Mouse (Mus musculus): ENCODE data around the gene Gcnt2. TPM values are rescaled to one million over a fixed set of nuclear protein-coding genes. Genes with fewer than 3 reads are reported as not detected.
"Not testable (repeated sequence)": the region's sequence is repeated elsewhere in the genome, so short reads cannot be mapped to it uniquely, and the experiment has no call there.

Gene Gcnt2
- polyA plus RNA-seq, 1 experiment: 9.2 TPM

DNA sequence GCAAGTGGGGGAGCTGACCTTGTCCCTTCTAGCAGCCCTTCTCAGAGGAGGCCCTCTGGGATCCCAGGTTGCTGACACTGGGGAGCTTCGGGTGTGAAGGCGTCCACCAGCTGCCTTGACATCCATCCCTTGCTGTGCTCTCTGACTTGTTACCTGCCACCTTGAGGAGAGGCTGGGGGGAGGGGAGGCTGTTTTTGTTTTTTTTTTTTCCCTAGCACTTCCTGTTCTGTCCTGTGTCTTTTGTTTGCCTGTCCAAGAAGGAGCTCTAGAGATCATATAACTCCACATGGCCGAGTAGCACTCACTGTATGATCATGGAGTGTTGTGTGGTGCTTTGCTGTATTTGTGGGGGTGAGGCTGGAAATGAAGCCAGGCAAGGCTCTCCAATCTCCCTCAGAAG, 34.0 kb downstream of the Gcnt2 start:
- no peak overlapping the region for H3K27ac ChIP-seq (ENCODE audit: insufficient read depth, low read depth, low read length)
- no peak for TF ChIP-seq POLR2A (IDR thresholded peaks at IDR 0.05; ENCODE audit: low read depth, low read length)
- TF ChIP-seq CTCF (conservative IDR thresholded peaks at IDR 0.05; ENCODE audit: insufficient read depth, insufficient read length, low read depth, low read length): no peak
- H3K36me3 ChIP-seq (ENCODE audit: control insufficient read depth, insufficient read depth, low read length): no peaks in the 10 kb centered on the region
- no peak overlapping the region for H3K4me3 ChIP-seq (ENCODE audit: insufficient read depth, low read depth, low read length)
- peaks cover 15% of the 10 kb centered on the region for H3K4me1 ChIP-seq (ENCODE audit: control insufficient read depth, insufficient read depth, low read length)
- DNase-seq: no peak
- WGBS: 74% methylated on average over 3 of the region's 3 CpGs
- no peaks in the 10 kb centered on the region for H3K27me3 ChIP-seq (replicated peaks; ENCODE audit: control insufficient read depth, insufficient read depth, low read length)

DNA sequence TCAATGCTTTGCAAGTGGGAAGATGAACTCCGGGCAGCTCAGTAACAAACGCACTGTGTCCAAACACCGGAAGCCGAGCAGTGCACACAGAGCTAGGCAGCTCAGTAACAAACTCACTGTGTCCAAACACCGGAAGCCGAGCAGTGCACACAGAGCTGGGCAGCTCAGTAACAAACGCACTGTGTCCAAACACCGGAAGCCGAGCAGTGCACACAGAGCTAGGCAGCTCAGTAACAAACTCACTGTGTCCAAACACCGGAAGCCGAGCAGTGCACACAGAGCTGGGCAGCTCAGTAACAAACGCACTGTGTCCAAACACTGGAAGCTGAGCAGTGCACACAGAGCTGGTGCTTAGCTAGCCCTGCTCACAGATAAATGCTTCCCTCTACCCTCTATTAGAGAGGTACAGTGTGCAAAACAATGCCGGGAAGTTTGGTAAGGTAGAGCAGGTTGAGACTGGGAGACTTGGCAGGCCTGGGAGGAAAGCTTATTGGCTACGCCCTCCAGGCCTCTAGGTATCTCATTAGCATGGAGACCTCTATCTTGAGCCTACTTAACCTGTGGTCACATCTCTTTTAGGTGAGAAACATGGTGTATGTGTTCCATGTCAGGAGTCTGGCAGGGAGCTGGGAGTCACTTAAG, 38.6 kb downstream of the Gcnt2 start:
- H3K27me3 ChIP-seq (replicated peaks; ENCODE audit: control insufficient read depth, insufficient read depth, low read length); H3K4me3 ChIP-seq (ENCODE audit: insufficient read depth, low read depth, low read length); DNase-seq; H3K27ac ChIP-seq (ENCODE audit: insufficient read depth, low read depth, low read length); H3K4me1 ChIP-seq (ENCODE audit: control insufficient read depth, insufficient read depth, low read length); H3K36me3 ChIP-seq (ENCODE audit: control insufficient read depth, insufficient read depth, low read length): not testable (repeated sequence)
- 81% methylated on average over 14 of the region's 14 CpGs for WGBS

DNA sequence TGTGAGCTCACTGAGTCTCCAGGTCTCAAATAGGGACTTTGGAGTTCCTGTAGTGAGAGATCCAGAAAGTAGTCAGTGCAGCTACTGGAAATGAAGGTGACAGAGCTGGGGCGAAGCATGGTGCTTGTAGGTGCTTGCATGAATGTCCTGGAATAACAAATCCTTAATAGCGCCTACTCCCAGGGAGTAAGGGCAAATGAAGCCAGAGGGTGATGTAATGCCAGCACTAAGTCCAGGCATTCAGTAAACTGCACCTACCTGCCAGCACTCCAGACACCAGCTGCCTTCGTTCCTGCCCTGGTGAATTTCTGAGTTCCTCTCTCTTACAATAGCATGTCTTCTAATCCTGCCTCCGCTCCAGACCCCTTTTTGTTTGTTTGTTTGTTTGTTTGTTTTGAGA, 39.1 kb downstream of the Gcnt2 start:
- Histone ChIP-seq H3K36me3 (ENCODE audit: control insufficient read depth, insufficient read depth, low read length) (no peaks in the 10 kb centered on the region), H3K27me3 (replicated peaks; ENCODE audit: control insufficient read depth, insufficient read depth, low read length) (no peaks in the 10 kb centered on the region), H3K27ac (ENCODE audit: insufficient read depth, low read depth, low read length) (no peak overlapping the region), H3K4me1 (ENCODE audit: control insufficient read depth, insufficient read depth, low read length) (peaks cover 5% of the 10 kb centered on the region; the same call in 1 of the 2 replicates), H3K4me3 (ENCODE audit: insufficient read depth, low read depth, low read length) (no peak overlapping the region)
- peak; percentile 66 for DNase-seq
- 69% methylated on average over 4 of the region's 4 CpGs for WGBS
- TF ChIP-seq CTCF (conservative IDR thresholded peaks at IDR 0.05; ENCODE audit: insufficient read depth, insufficient read length, low read depth, low read length) (no peak), POLR2A (IDR thresholded peaks at IDR 0.05; ENCODE audit: low read depth, low read length) (no peak)

DNA sequence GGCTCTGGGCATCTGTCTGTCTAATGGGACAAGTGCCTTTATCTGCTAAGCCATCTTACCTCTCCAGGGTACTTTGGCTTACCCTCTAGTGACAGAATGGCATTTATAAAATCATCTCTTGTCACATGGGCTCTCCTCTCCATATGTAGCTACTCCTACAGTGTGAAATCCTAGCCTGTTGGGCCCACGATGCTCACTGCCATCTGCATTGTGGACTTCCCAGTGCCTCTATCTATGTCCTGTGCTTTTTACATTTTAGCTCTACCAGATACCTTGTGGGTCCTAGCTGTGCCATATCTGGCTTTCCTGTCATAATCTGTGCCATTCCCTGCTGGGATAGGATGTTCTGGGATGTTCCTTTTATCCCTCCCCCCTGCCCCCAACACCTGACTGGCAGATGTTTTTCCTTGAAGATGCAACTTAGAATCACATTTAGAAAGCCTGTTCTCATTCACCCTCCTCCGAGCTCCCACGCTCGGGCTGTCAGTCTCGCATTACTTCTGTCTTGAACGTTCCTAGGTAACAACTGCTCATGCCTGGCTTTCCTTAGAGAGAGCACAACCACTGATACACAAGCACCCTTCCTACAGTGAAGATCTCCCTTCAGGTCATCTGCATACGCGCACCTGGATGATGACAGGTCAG, 39.9 kb downstream of the Gcnt2 start:
- no peaks in the 10 kb centered on the region for H3K36me3 ChIP-seq (ENCODE audit: control insufficient read depth, insufficient read depth, low read length)
- no peak for DNase-seq
- peaks cover 5% of the 10 kb centered on the region; the same call in 1 of the 2 replicates for H3K4me1 ChIP-seq (ENCODE audit: control insufficient read depth, insufficient read depth, low read length)
- H3K27ac ChIP-seq (ENCODE audit: insufficient read depth, low read depth, low read length): no peak overlapping the region
- TF ChIP-seq CTCF (conservative IDR thresholded peaks at IDR 0.05; ENCODE audit: insufficient read depth, insufficient read length, low read depth, low read length) (no peak), POLR2A (IDR thresholded peaks at IDR 0.05; ENCODE audit: low read depth, low read length) (no peak)
- no peaks in the 10 kb centered on the region for H3K27me3 ChIP-seq (replicated peaks; ENCODE audit: control insufficient read depth, insufficient read depth, low read length)
- H3K4me3 ChIP-seq (ENCODE audit: insufficient read depth, low read depth, low read length): no peak overlapping the region
- WGBS: 79% methylated on average over 8 of the region's 8 CpGs

DNA sequence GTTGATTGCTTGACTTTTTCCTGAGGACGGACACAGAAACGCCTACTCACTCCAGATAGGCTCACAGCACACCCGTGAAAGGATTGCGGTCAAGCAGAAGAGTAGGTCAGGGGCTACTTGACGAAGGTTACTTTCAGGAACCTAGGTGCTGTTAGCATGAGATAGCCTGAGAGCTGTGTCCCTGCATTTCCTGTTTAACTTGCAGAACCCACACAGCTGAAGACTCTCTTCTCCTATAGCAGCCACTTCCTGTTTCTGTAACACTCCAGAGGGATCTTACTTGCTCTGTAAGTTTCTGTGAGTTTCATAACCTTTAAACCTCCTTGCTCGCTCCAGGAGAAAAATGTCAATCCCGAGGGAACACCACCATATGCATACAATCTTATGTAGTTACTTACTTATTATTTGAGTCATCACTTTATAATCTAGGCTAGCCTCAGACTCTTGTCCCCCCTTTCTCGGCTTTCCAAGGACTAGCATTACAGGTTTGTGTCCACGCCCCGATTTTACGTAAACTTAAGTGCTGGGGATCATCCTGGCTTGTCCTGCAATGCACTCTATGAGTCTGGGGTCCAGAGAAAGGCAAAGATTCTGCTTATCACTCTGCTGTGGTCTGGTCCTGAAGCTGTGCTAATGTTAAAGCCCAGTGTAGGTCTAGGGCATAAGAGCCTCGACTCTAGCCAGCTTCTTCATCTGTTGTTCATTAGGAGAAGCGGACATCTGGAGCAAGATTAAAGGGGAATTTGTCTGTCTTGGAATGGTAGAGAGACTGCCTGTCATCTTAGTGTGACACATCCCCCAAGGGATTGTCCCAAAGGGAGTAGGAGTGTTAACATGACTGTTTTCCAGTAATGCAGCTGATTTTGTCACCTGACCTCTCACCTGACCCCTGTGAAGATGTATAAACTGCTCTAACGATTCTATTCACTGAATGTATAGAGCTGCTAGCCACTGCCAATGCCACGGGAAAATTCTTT, 40.7 kb downstream of the Gcnt2 start:
- WGBS: 76% methylated on average over 15 of the region's 15 CpGs

DNA sequence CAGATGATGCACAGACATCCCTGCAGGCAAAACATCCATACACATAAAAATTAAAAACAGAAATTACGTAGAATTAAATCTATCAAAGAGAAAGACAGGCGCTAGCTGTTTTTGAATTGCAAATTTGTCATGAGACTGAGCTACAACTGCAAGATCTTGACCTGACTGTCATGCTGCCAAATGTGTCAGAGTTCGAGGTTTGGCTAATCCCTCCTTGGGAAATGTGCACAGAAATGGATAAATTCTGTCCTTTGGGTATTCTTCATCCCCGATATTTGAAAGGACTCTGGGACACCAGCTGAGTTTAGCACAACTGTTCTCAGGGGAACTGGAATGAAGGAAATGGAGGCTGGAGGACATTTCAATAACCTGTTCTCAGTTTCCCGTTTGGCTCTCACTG, 41.7 kb downstream of the Gcnt2 start:
- Histone ChIP-seq H3K4me1 (ENCODE audit: control insufficient read depth, insufficient read depth, low read length) (peaks cover 6% of the 10 kb centered on the region; the same call in 1 of the 2 replicates), H3K36me3 (ENCODE audit: control insufficient read depth, insufficient read depth, low read length) (no peaks in the 10 kb centered on the region), H3K27ac (ENCODE audit: insufficient read depth, low read depth, low read length) (no peak overlapping the region), H3K27me3 (replicated peaks; ENCODE audit: control insufficient read depth, insufficient read depth, low read length) (no peaks in the 10 kb centered on the region), H3K4me3 (ENCODE audit: insufficient read depth, low read depth, low read length) (no peak overlapping the region)
- DNase-seq: peak; percentile 78
- TF ChIP-seq POLR2A (IDR thresholded peaks at IDR 0.05; ENCODE audit: low read depth, low read length) (no peak), CTCF (conservative IDR thresholded peaks at IDR 0.05; ENCODE audit: insufficient read depth, insufficient read length, low read depth, low read length) (no peak)
- 60% methylated on average over 5 of the region's 5 CpGs for WGBS

More for the DNA sequence above, 40.7 kb downstream of the Gcnt2 start:
- Histone ChIP-seq H3K27me3 (replicated peaks; ENCODE audit: control insufficient read depth, insufficient read depth, low read length) (no peaks in the 10 kb centered on the region), H3K36me3 (ENCODE audit: control insufficient read depth, insufficient read depth, low read length) (no peaks in the 10 kb centered on the region), H3K27ac (ENCODE audit: insufficient read depth, low read depth, low read length) (no peak overlapping the region), H3K4me1 (ENCODE audit: control insufficient read depth, insufficient read depth, low read length) (peaks cover 5% of the 10 kb centered on the region; the same call in 1 of the 2 replicates), H3K4me3 (ENCODE audit: insufficient read depth, low read depth, low read length) (no peak overlapping the region)
- TF ChIP-seq POLR2A (IDR thresholded peaks at IDR 0.05; ENCODE audit: low read depth, low read length): no peak
- no peak for TF ChIP-seq CTCF (conservative IDR thresholded peaks at IDR 0.05; ENCODE audit: insufficient read depth, insufficient read length, low read depth, low read length)
- no peak for DNase-seq
